Mouse (Mus musculus): ENCODE measurements around the gene Pkm. TPM values are rescaled to one million over a fixed set of nuclear protein-coding genes. Genes with fewer than 3 reads are reported as not detected.

The Pkm gene
- polyA plus RNA-seq, 1 experiment from 2014 or later = 232 TPM

DNA sequence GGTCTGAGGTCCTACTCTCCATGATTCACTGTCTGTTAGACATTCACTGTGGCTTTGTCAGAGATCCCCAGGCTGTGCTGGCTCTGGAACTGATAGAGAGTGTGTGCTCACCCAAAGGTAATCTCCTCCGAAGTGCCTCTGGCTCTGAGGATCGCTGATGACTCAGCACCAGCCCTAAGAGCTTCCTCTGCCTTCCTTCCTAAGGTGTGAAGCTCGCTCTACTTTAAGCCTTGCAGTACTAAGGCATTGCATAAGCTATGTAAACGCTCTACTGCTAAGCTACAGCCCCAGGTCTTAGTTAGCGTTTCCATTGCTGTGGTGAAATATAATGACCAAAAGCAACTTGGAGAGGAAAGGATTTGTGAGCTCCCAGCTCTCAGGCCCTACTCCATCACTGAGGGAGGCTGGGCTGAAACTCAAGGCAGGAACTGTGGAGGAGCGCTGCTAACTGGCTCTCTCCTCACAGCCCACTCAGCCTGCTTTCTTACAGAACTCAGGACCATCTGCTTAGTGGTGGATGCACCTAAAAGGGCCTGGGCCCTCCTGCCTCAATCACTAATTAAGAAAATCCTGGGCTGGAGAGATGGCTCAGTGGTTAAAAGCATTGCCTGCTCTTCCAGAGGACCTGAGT, 31.4 kb downstream of the Pkm start:
- no peak for DNase-seq
- Histone ChIP-seq H3K4me1 (replicated peaks) (peaks cover 4% of the 10 kb centered on the region; the same call in 1 of the 2 replicates), H3K27me3 (peaks cover 60% of the 10 kb centered on the region), H3K9ac (no peak overlapping the region), H3K36me3 (no peaks in the 10 kb centered on the region), H3K27ac (no peak overlapping the region), H3K4me2 (no peak overlapping the region), H3K4me3 (replicated peaks) (no peak overlapping the region), H3K9me3 (replicated peaks) (no peaks in the 10 kb centered on the region)
- no peak for ATAC-seq (ENCODE audit: low read depth)
- 20% methylated on average over 6 of the region's 6 CpGs for WGBS (ENCODE audit: insufficient replicate concordance)

DNA sequence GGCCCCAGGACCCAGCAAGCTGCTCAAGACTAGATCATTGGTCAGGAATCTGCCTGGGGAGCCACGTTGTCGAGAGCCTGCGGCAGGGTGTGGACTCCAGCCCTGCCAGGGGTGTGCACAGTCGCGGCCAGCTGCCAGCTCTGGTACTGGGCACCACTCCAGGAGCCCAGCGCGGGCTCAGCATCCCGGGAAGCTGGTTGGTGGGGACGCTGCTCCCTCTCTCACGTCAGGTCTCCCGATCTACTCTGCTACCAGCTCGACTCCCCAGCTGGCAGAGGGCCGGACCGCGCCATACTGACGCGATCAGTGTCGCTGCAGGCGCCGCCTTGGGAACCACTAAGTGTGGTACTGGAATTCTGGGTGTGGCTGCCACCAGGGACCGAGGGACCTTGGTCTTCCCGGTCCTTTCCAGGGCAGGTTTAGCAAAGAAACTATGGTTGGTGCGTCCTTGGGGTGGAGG, 35.5 kb downstream of the Pkm start:
- DNase-seq (no peak), ATAC-seq (ENCODE audit: low read depth) (no peak)
- H3K36me3 ChIP-seq = no peaks in the 10 kb centered on the region
- H3K27ac ChIP-seq = no peak overlapping the region
- peak overlapping the region; percentile 41 for H3K4me2 ChIP-seq
- H3K9ac ChIP-seq = no peak overlapping the region
- no peaks in the 10 kb centered on the region for H3K9me3 ChIP-seq (replicated peaks)
- WGBS (ENCODE audit: insufficient replicate concordance) = 11% methylated on average over 23 of the region's 23 CpGs
- H3K4me3 ChIP-seq (replicated peaks) = no peak overlapping the region
- peaks cover 4% of the 10 kb centered on the region; the same call in 1 of the 2 replicates for H3K4me1 ChIP-seq (replicated peaks)
- peaks cover 37% of the 10 kb centered on the region for H3K27me3 ChIP-seq

DNA sequence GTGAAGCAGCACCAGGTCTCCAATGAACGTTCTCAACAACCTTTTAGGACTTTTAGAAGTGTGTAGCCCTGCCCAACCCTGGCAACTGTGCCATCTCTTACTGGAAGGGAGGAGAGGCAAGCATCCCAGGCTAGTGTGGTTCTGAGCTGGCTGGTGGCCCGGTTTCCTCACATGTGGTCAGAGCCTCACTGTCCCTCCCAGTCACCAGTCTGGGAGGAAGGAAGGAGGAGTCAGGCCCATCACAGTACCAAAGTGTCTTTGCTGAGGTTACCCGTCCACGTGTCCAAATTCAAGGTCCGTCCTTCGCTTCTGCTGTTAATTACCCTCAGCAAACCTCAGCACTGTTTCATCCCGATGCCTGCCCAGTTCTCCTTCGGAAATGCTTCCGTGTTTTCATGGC, 36.0 kb downstream of the Pkm start:
- Histone ChIP-seq H3K27ac (no peak overlapping the region), H3K9me3 (replicated peaks) (no peaks in the 10 kb centered on the region), H3K4me3 (replicated peaks) (no peak overlapping the region), H3K4me2 (peak overlapping the region; percentile 41; the same call in 1 of the 2 replicates), H3K9ac (no peak overlapping the region), H3K27me3 (peaks cover 34% of the 10 kb centered on the region), H3K36me3 (no peaks in the 10 kb centered on the region), H3K4me1 (replicated peaks) (peaks cover 4% of the 10 kb centered on the region; the same call in 1 of the 2 replicates)
- WGBS (ENCODE audit: insufficient replicate concordance) = 47% methylated on average over 9 of the region's 9 CpGs
- DNase-seq (no peak), ATAC-seq (ENCODE audit: low read depth) (no peak)

DNA sequence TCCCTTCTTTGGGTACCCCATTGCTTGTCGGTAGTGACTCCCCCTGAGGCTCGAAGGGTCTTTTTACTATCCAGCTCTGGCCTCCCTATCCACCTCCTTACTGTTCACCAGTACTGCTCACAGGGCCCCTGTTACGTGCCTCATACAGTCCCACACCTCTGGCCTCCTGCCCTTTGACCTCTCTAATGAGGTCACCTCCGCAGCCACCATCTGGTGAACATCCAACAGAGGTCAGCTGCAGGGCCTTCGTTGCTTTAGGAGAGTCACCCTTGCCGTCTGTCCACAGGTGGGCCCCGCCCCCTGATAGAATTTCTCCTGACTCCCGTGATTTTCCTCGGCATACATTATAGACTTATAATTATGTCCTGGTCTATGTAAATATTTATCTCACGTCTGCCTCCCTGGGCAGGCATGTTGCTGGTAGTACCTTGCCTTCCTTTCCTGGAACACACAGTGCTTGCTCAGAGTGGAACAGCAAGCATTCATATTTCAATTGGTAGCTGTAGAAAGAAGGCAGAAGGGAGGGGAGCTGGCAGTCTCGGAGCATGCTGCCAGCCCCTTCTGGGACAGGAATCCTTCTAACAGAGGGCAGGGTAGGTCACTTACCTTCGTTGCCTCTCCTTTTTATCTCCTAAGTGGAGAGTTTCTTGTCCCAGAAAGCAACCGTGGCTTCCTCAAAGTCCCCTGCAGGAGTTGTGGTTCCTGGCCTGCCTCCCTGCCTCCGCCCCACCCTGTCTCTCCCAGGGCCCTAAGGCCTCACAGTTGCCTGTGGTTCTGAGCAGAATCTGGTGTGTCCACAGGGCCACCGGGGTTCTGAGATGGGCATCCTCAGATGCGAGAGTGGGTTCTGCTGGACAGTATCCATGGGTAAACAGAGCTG, 38.6 kb downstream of the Pkm start:
- no peak overlapping the region for H3K4me3 ChIP-seq (replicated peaks)
- DNase-seq = no peak
- H3K27me3 ChIP-seq = peaks cover 30% of the 10 kb centered on the region
- 49% methylated on average over 16 of the region's 16 CpGs for WGBS (ENCODE audit: insufficient replicate concordance)
- peaks cover 4% of the 10 kb centered on the region; the same call in 1 of the 2 replicates for H3K4me1 ChIP-seq (replicated peaks)
- no peak overlapping the region for H3K27ac ChIP-seq
- no peak overlapping the region for H3K9ac ChIP-seq
- ATAC-seq (ENCODE audit: low read depth) = no peak
- no peaks in the 10 kb centered on the region for H3K36me3 ChIP-seq
- H3K9me3 ChIP-seq (replicated peaks) = no peaks in the 10 kb centered on the region
- H3K4me2 ChIP-seq = no peak overlapping the region

DNA sequence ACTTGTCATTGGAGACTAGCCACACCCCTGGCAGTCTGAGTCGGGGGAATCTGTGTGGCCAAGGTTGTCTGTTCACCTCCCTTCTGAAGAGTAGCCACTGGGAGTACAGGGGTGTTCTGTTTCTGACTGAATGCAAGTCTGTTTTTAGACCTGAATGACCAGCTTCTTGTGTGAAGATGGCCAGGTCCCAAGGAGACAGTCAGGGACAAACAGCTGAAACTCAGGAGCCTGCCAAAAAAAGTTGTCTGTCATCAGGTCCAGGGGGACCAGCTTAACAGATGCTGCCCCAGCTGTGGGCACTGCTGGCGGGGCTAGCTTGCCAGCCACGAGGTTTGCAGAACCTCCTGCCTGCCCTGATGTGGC, 39.3 kb downstream of the Pkm start:
- no peak overlapping the region for H3K27ac ChIP-seq
- H3K9me3 ChIP-seq (replicated peaks) = no peaks in the 10 kb centered on the region
- no peak overlapping the region for H3K4me2 ChIP-seq
- no peak for DNase-seq
- no peak overlapping the region for H3K9ac ChIP-seq
- peaks cover 4% of the 10 kb centered on the region; the same call in 1 of the 2 replicates for H3K4me1 ChIP-seq (replicated peaks)
- no peak overlapping the region for H3K4me3 ChIP-seq (replicated peaks)
- ATAC-seq (ENCODE audit: low read depth) = no peak
- no peaks in the 10 kb centered on the region for H3K36me3 ChIP-seq
- WGBS (ENCODE audit: insufficient replicate concordance) = 35% methylated on average over 3 of the region's 3 CpGs
- peaks cover 30% of the 10 kb centered on the region for H3K27me3 ChIP-seq

DNA sequence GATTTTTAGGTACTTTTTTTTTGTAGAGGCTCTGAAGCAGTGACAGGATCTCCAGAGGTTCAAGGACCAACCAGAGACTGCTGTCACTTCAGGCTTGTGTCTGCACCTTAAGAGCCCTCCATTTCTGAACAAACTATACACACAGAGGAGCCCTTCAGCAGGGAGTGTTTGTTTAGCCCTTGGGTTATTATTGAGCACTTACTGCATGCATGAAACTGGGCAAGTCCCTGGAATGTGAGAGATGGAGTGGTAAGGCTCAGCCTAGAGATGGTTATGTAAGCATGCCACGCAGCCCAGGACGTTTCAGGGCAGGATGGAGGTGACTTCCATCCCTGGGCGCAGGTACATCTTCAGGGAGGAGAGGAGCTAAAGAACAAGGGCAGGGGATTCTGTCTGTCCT, 40.2 kb downstream of the Pkm start:
- H3K27me3 ChIP-seq = peaks cover 23% of the 10 kb centered on the region
- H3K36me3 ChIP-seq = no peaks in the 10 kb centered on the region
- WGBS (ENCODE audit: insufficient replicate concordance) = 55% methylated on average over 3 of the region's 3 CpGs
- peaks cover 4% of the 10 kb centered on the region; the same call in 1 of the 2 replicates for H3K4me1 ChIP-seq (replicated peaks)
- no peak overlapping the region for H3K9ac ChIP-seq
- DNase-seq = no peak
- H3K27ac ChIP-seq = no peak overlapping the region
- H3K9me3 ChIP-seq (replicated peaks) = no peaks in the 10 kb centered on the region
- ATAC-seq (ENCODE audit: low read depth) = no peak
- H3K4me3 ChIP-seq (replicated peaks) = no peak overlapping the region
- H3K4me2 ChIP-seq = no peak overlapping the region

DNA sequence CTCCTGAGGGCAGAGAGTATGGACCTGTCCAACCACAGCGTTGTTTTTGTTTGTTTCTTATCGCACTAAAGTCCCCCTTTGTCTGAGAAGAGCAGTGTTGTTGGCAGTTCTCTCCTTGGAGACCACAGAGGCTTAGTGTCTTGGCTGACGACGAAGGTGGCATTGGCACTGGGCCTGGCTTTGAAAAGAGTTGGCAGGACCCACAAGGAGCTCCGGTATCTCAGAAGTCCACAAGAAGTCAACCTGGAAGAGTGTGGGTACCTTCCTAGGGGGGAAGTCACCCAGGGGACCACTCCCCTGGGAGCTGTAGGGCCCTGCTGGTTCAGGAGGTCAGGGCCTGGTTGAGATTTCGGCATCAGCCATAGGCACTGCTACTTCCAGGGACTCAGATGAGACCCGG, 44.9 kb downstream of the Pkm start:
- Histone ChIP-seq H3K36me3 (no peaks in the 10 kb centered on the region), H3K4me1 (replicated peaks) (no peaks in the 10 kb centered on the region), H3K27ac (no peak overlapping the region), H3K4me3 (replicated peaks) (no peak overlapping the region), H3K9ac (no peak overlapping the region), H3K4me2 (no peak overlapping the region), H3K9me3 (replicated peaks) (no peaks in the 10 kb centered on the region), H3K27me3 (no peaks in the 10 kb centered on the region)
- 73% methylated on average over 7 of the region's 7 CpGs for WGBS (ENCODE audit: insufficient replicate concordance)
- ATAC-seq (ENCODE audit: low read depth) = no peak
- DNase-seq = no peak

DNA sequence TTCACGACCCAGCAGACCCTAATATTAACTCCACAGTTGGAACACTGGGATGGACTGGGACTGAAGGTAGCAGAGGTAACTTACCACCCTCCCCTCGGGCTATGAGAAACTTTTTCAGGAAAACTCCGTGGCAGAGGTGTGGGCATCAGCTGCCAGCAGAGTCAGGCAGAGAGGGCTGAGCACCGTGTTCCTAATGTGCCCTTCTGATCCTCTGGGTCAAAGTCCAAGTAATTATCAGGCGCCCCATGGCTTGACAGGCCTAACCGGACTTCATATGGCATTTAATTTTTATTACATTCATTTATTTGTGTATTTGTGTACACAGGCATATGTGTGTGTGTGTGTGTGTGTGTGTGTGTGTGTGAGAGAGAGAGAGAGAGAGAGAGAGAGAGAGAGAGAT, 46.9 kb downstream of the Pkm start:
- no peak for DNase-seq
- H3K4me3 ChIP-seq (replicated peaks) = no peak overlapping the region
- no peaks in the 10 kb centered on the region for H3K36me3 ChIP-seq
- no peak overlapping the region for H3K4me2 ChIP-seq
- no peaks in the 10 kb centered on the region for H3K4me1 ChIP-seq (replicated peaks)
- WGBS (ENCODE audit: insufficient replicate concordance) = 59% methylated on average over 6 of the region's 6 CpGs
- H3K27ac ChIP-seq = no peak overlapping the region
- H3K9me3 ChIP-seq (replicated peaks) = no peaks in the 10 kb centered on the region
- no peak for ATAC-seq (ENCODE audit: low read depth)
- H3K27me3 ChIP-seq = 0 out of 2 replicates have a peak, but pooled peaks cover 3% of the 10 kb centered on the region
- H3K9ac ChIP-seq = no peak overlapping the region

DNA sequence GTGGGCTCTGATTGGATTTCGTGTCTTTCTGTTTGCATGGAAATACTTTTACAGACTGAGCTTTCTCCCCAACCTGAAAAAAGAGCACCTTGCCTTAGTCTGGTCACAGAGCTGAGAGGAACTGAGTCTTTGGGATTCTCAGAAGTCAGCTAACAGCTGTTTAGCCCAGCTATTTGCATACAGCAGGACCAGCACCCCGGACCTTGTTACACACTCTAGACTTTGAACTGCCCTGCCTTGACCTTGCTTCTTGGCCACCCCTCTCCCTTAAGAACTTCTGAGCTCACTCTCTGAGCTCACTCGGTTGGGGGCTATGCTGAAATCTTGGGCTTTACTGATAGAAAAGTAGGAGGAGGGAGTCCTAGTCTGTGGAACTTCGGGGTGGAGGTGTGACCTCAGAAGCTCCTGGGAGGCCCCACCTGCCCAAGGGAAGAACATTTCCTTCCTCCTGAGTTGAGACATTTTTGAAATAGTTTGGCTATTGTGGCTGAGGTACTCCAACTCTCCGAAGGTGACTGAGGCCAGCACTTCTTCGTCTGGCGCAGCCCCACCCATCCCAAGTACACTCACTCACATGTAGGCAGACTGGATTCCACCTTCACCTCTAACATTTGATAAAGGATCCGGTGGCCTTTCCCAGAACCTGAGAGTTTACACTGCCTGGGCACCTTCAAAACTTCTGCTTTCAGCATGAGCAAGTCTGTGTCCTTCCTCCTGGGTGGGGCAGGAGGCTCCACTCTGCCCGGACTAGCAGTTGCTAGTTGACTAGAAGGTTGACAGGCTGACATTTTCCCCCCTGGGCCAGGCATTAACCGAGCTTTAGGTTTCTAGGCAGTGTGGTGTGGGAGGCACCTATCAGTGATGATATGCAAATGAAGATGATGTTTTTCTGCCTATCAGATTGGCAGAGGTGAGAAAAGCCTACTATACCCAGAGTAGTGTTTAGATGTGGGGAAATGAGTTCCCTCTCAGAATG, 51.0 kb downstream of the Pkm start:
- no peaks in the 10 kb centered on the region for H3K9me3 ChIP-seq (replicated peaks)
- H3K27ac ChIP-seq = no peak overlapping the region
- H3K27me3 ChIP-seq = peaks cover 11% of the 10 kb centered on the region; the same call in 1 of the 2 replicates
- no peak overlapping the region for H3K4me3 ChIP-seq (replicated peaks)
- 41% methylated on average over 10 of the region's 10 CpGs for WGBS (ENCODE audit: insufficient replicate concordance)
- H3K9ac ChIP-seq = no peak overlapping the region
- H3K4me2 ChIP-seq = no peak overlapping the region
- no peaks in the 10 kb centered on the region for H3K36me3 ChIP-seq
- no peak for ATAC-seq (ENCODE audit: low read depth)
- H3K4me1 ChIP-seq (replicated peaks) = no peaks in the 10 kb centered on the region
- DNase-seq = no peak

DNA sequence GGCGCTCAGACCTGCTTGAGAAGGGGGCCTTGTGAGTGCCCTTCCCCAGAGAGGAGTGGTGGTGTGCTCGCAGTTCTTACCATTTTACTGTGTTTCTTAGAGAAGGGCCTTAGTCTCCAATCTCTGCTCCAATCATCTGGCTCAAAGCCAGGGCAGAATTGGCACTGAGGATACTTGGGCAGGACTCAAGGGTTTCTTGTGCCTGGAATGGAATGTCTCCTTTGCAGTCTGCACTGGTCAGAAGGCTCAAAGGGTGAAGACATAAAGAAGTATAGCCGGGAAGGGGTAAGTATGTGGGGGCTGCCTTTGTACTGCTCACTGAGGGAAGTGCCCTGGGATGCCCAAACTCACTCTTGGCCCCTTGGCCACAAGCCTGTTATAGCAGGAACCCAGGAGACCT, 53.1 kb downstream of the Pkm start:
- H3K4me1 ChIP-seq (replicated peaks) = no peaks in the 10 kb centered on the region
- ATAC-seq (ENCODE audit: low read depth) (no peak), DNase-seq (no peak)
- H3K4me2 ChIP-seq = no peak overlapping the region
- H3K27me3 ChIP-seq = peaks cover 13% of the 10 kb centered on the region; the same call in 1 of the 2 replicates
- WGBS (ENCODE audit: insufficient replicate concordance) = 64% methylated on average over 3 of the region's 3 CpGs
- no peak overlapping the region for H3K4me3 ChIP-seq (replicated peaks)
- no peaks in the 10 kb centered on the region for H3K9me3 ChIP-seq (replicated peaks)
- H3K36me3 ChIP-seq = no peaks in the 10 kb centered on the region
- H3K9ac ChIP-seq = no peak overlapping the region
- H3K27ac ChIP-seq = no peak overlapping the region

Measured in liver, embryonic 13.5 days (tissue).